Mouse (Mus musculus): ENCODE results near the gene Cnppd1. TPM values are rescaled to one million over a fixed set of nuclear protein-coding genes. Genes with fewer than 3 reads are reported as not detected.

The Cnppd1 gene
- polyA plus RNA-seq, 1 experiment, result 16.4 TPM

GRCm38 (mm10) chr1:75133421-75134207 is 8.9 kb downstream of the Cnppd1 start, which contains the start of gene Slc23a3:
TSS of gene Slc23a3 (minus strand) at chr1:75133890.
- Histone ChIP-seq H3K27ac (replicated peaks; ENCODE audit: low read depth, low read length) (no peak within 1 kb of the TSS), H3K4me3 (ENCODE audit: insufficient read depth, low read depth, low read length) (no peak within 1 kb of the TSS), H3K4me1 (ENCODE audit: control insufficient read depth, insufficient read depth, insufficient read length, low read length) (no peaks in the 10 kb centered on the region)

GRCm38 (mm10) chr1:75128641-75129040 is 13.9 kb downstream of the Cnppd1 start:
- Histone ChIP-seq H3K27ac (replicated peaks; ENCODE audit: low read depth, low read length) (no peak overlapping the region), H3K4me1 (ENCODE audit: control insufficient read depth, insufficient read depth, insufficient read length, low read length) (peaks cover 3% of the 10 kb centered on the region; the same call in 1 of the 2 replicates), H3K4me3 (ENCODE audit: insufficient read depth, low read depth, low read length) (no peak overlapping the region)

GRCm38 (mm10) chr1:75125418-75125817 is 17.1 kb downstream of the Cnppd1 start:
- H3K4me3 ChIP-seq (ENCODE audit: insufficient read depth, low read depth, low read length), result peak overlapping the region; percentile 83
- H3K4me1 ChIP-seq (ENCODE audit: control insufficient read depth, insufficient read depth, insufficient read length, low read length), result peaks cover 3% of the 10 kb centered on the region; the same call in 1 of the 2 replicates
- peak overlapping the region; percentile 40; the same call in 1 of the 2 replicates for H3K27ac ChIP-seq (replicated peaks; ENCODE audit: low read depth, low read length)

GRCm38 (mm10) chr1:75124346-75125321 is 17.9 kb downstream of the Cnppd1 start, which contains the start of gene Nhej1:
TSS of gene Nhej1 (minus strand) at chr1:75125200.
- Histone ChIP-seq H3K4me1 (ENCODE audit: control insufficient read depth, insufficient read depth, insufficient read length, low read length) (peaks cover 3% of the 10 kb centered on the region; the same call in 1 of the 2 replicates), H3K4me3 (ENCODE audit: insufficient read depth, low read depth, low read length) (peak within 1 kb of the TSS; percentile 83), H3K27ac (replicated peaks; ENCODE audit: low read depth, low read length) (peak within 1 kb of the TSS; percentile 96)

- peaks cover 3% of the 10 kb centered on the region; the same call in 1 of the 2 replicates for H3K4me1 ChIP-seq (ENCODE audit: control insufficient read depth, insufficient read depth, insufficient read length, low read length)
- no peak overlapping the region for H3K27ac ChIP-seq (replicated peaks; ENCODE audit: low read depth, low read length)
- no peak overlapping the region for H3K4me3 ChIP-seq (ENCODE audit: insufficient read depth, low read depth, low read length)
Observed at GRCm38 (mm10) chr1:75122211-75122610, 20.3 kb downstream of the Cnppd1 start.

Other genes with a start within 250 kb of the Cnppd1 start
- gene Cryba2, start 249.6 kb downstream of the Cnppd1 start, polyA plus RNA-seq (2012; ENCODE audit: insufficient read depth, insufficient read length, missing spikeins), result not detected in 2 replicates
- not detected in 2 replicates for gene Cfap65, start 207.1 kb downstream of the Cnppd1 start, polyA plus RNA-seq (2012; ENCODE audit: insufficient read depth, insufficient read length, missing spikeins)
- not detected in 2 replicates for gene Ihh, start 191.0 kb downstream of the Cnppd1 start, polyA plus RNA-seq (2012; ENCODE audit: insufficient read depth, insufficient read length, missing spikeins)
- 7.3 and 8.2 TPM in 2 replicates for gene Nhej1, start 17.5 kb downstream of the Cnppd1 start, polyA plus RNA-seq (2012; ENCODE audit: insufficient read depth, insufficient read length, missing spikeins)
- not detected in 2 replicates for gene Slc23a3, start 8.8 kb downstream of the Cnppd1 start, polyA plus RNA-seq (2012; ENCODE audit: insufficient read depth, insufficient read length, missing spikeins)
- 30.7 and 39.4 TPM in 2 replicates for gene Retreg2, start 67 bp upstream of the Cnppd1 start, polyA plus RNA-seq (2012; ENCODE audit: insufficient read depth, insufficient read length, missing spikeins)
- 15.2 and 21.5 TPM in 2 replicates for gene Zfand2b, start 25.9 kb upstream of the Cnppd1 start, polyA plus RNA-seq (2012; ENCODE audit: insufficient read depth, insufficient read length, missing spikeins)
- 17.8 and 28.8 TPM in 2 replicates for gene Abcb6, start 37.7 kb upstream of the Cnppd1 start, polyA plus RNA-seq (2012; ENCODE audit: insufficient read depth, insufficient read length, missing spikeins)
- 3.6 and 7.0 TPM in 2 replicates for gene Ankzf1, start 49.4 kb upstream of the Cnppd1 start, polyA plus RNA-seq (2012; ENCODE audit: insufficient read depth, insufficient read length, missing spikeins)
- gene Atg9a, start 49.5 kb upstream of the Cnppd1 start, polyA plus RNA-seq (2012; ENCODE audit: insufficient read depth, insufficient read length, missing spikeins), result 13.6 and 21.0 TPM in 2 replicates
- 5.3 and 6.3 TPM in 2 replicates for gene Glb1l, start 68.1 kb upstream of the Cnppd1 start, polyA plus RNA-seq (2012; ENCODE audit: insufficient read depth, insufficient read length, missing spikeins)
- 44.0 and 60.2 TPM in 2 replicates for gene Stk16, start 68.1 kb upstream of the Cnppd1 start, polyA plus RNA-seq (2012; ENCODE audit: insufficient read depth, insufficient read length, missing spikeins)
- gene Tuba4a, start 77.2 kb upstream of the Cnppd1 start, polyA plus RNA-seq (2012; ENCODE audit: insufficient read depth, insufficient read length, missing spikeins), result 78.7 and 108 TPM in 2 replicates
- gene A630095N17Rik, start 89.4 kb upstream of the Cnppd1 start, polyA plus RNA-seq (2012; ENCODE audit: insufficient read depth, insufficient read length, missing spikeins), result not detected in 2 replicates
- gene Dnajb2, start 93.7 kb upstream of the Cnppd1 start, polyA plus RNA-seq (2012; ENCODE audit: insufficient read depth, insufficient read length, missing spikeins), result 39.6 and 65.4 TPM in 2 replicates
- gene Ptprn, start 121.8 kb upstream of the Cnppd1 start, polyA plus RNA-seq (2012; ENCODE audit: insufficient read depth, insufficient read length, missing spikeins), result not detected in 2 replicates
- gene Resp18, start 135.7 kb upstream of the Cnppd1 start, polyA plus RNA-seq (2012; ENCODE audit: insufficient read depth, insufficient read length, missing spikeins), result not detected in 2 replicates
- 72.6 and 86.4 TPM in 2 replicates for gene Dnpep, start 175.3 kb upstream of the Cnppd1 start, polyA plus RNA-seq (2012; ENCODE audit: insufficient read depth, insufficient read length, missing spikeins)
- gene Des, start 217.6 kb upstream of the Cnppd1 start, polyA plus RNA-seq (2012; ENCODE audit: insufficient read depth, insufficient read length, missing spikeins), result 68.8 and 75.5 TPM in 2 replicates
- gene Speg, start 232.6 kb upstream of the Cnppd1 start, polyA plus RNA-seq (2012; ENCODE audit: insufficient read depth, insufficient read length, missing spikeins), result 5.7 and 11.3 TPM in 2 replicates